Mouse (Mus musculus): ENCODE measurements around the gene Shisa2. TPM values are rescaled to one million over a fixed set of nuclear protein-coding genes. Genes with fewer than 3 reads are reported as not detected.

The Shisa2 gene
- polyA plus RNA-seq, 2 experiments = 0.17 to 0.36 TPM

- Histone ChIP-seq H3K27ac (no peak overlapping the region), H3K4me2 (ENCODE audit: low read depth) (no peak overlapping the region), H3K27me3 (ENCODE audit: control insufficient read depth, insufficient read depth, low read length) (no peaks in the 10 kb centered on the region), H3K4me3 (ENCODE audit: insufficient read depth in 1 of 2, low read depth in 2 of 2, low read length in 2 of 2) (no peak overlapping the region), H3K4me1 (replicated peaks; ENCODE audit: control insufficient read depth in 2 of 2, insufficient read depth in 2 of 2, low read length in 1 of 2) (peaks cover 0 to 10% of the 10 kb centered on the region in 2 experiments; a peak in 2 of 4 replicates), H3K36me3 (replicated peaks; ENCODE audit: control insufficient read depth, insufficient read depth, low read depth) (no peaks in the 10 kb centered on the region), H3K9ac (replicated peaks) (no peak overlapping the region), H3K9me3 (ENCODE audit: control insufficient read depth, low read length) (no peaks in the 10 kb centered on the region)
- ATAC-seq (ENCODE audit: insufficient read depth) (no peak), DNase-seq (ENCODE audit: low read depth in 3 of 3, low spot score in 3 of 3) (no peak)
- 44% methylated on average over 16 of the region's 16 CpGs for WGBS (ENCODE audit: insufficient replicate concordance)
- TF ChIP-seq EP300 (IDR thresholded peaks at IDR 0.05; ENCODE audit: low read depth) = no peak
- no peak for TF ChIP-seq CTCF (IDR thresholded peaks at IDR 0.05; ENCODE audit: low read depth)
Measured at GRCm38 (mm10) chr14:59646826-59647697, 22.0 kb downstream of the Shisa2 start.

- no peak overlapping the region for H3K27ac ChIP-seq
- no peak overlapping the region for H3K4me2 ChIP-seq (ENCODE audit: low read depth)
- 66% methylated on average over 10 of the region's 10 CpGs for WGBS (ENCODE audit: insufficient replicate concordance)
- H3K9ac ChIP-seq (replicated peaks) = no peak overlapping the region
- no peaks in the 10 kb centered on the region for H3K9me3 ChIP-seq (ENCODE audit: control insufficient read depth, low read length)
- no peaks in the 10 kb centered on the region for H3K36me3 ChIP-seq (replicated peaks; ENCODE audit: control insufficient read depth, insufficient read depth, low read depth)
- DNase-seq (ENCODE audit: low read depth in 3 of 3, low spot score in 3 of 3) (no peak), ATAC-seq (ENCODE audit: insufficient read depth) (no peak)
- no peak overlapping the region for H3K4me3 ChIP-seq (ENCODE audit: insufficient read depth in 1 of 2, low read depth in 2 of 2, low read length in 2 of 2)
- TF ChIP-seq EP300 (IDR thresholded peaks at IDR 0.05; ENCODE audit: low read depth) (no peak), CTCF (IDR thresholded peaks at IDR 0.05; ENCODE audit: low read depth) (no peak)
- no peaks in the 10 kb centered on the region for H3K27me3 ChIP-seq (ENCODE audit: control insufficient read depth, insufficient read depth, low read length)
- peaks cover 0 to 7% of the 10 kb centered on the region in 2 experiments; a peak in 2 of 4 replicates for H3K4me1 ChIP-seq (replicated peaks; ENCODE audit: control insufficient read depth in 2 of 2, insufficient read depth in 2 of 2, low read length in 1 of 2)
Measured at GRCm38 (mm10) chr14:59648611-59649010, 23.5 kb downstream of the Shisa2 start.

GRCm38 (mm10) chr14:59649337-59649736 lies 24.2 kb downstream of the Shisa2 start:
- Histone ChIP-seq H3K9ac (replicated peaks) (no peak overlapping the region), H3K27me3 (ENCODE audit: control insufficient read depth, insufficient read depth, low read length) (no peaks in the 10 kb centered on the region), H3K4me3 (ENCODE audit: insufficient read depth in 1 of 2, low read depth in 2 of 2, low read length in 2 of 2) (no peak overlapping the region), H3K36me3 (replicated peaks; ENCODE audit: control insufficient read depth, insufficient read depth, low read depth) (no peaks in the 10 kb centered on the region), H3K4me1 (replicated peaks; ENCODE audit: control insufficient read depth in 2 of 2, insufficient read depth in 2 of 2, low read length in 1 of 2) (peaks cover 0 to 3% of the 10 kb centered on the region in 2 experiments; a peak in 2 of 4 replicates), H3K4me2 (ENCODE audit: low read depth) (no peak overlapping the region), H3K9me3 (ENCODE audit: control insufficient read depth, low read length) (no peaks in the 10 kb centered on the region), H3K27ac (no peak overlapping the region)
- TF ChIP-seq EP300 (IDR thresholded peaks at IDR 0.05; ENCODE audit: low read depth) = no peak
- no peak for TF ChIP-seq CTCF (IDR thresholded peaks at IDR 0.05; ENCODE audit: low read depth)
- DNase-seq (ENCODE audit: low read depth in 3 of 3, low spot score in 3 of 3) (no peak), ATAC-seq (ENCODE audit: insufficient read depth) (no peak)
- WGBS (ENCODE audit: insufficient replicate concordance) = 44% methylated on average over 6 of the region's 6 CpGs

- Histone ChIP-seq H3K4me2 (ENCODE audit: low read depth) (no peak overlapping the region), H3K9me3 (ENCODE audit: control insufficient read depth, low read length) (no peaks in the 10 kb centered on the region), H3K9ac (replicated peaks) (no peak overlapping the region)
Measured at GRCm38 (mm10) chr14:59656591-59656990, 31.5 kb downstream of the Shisa2 start.

GRCm38 (mm10) chr14:59657098-59657497 lies 32.0 kb downstream of the Shisa2 start:
- Histone ChIP-seq H3K27me3 (ENCODE audit: control insufficient read depth, insufficient read depth, low read length) (no peaks in the 10 kb centered on the region), H3K9me3 (ENCODE audit: control insufficient read depth, low read length) (no peaks in the 10 kb centered on the region), H3K4me3 (ENCODE audit: insufficient read depth in 1 of 2, low read depth in 2 of 2, low read length in 2 of 2) (no peak overlapping the region), H3K4me1 (replicated peaks; ENCODE audit: control insufficient read depth in 2 of 2, insufficient read depth in 2 of 2, low read length in 1 of 2) (no peaks in the 10 kb centered on the region), H3K27ac (no peak overlapping the region), H3K4me2 (ENCODE audit: low read depth) (no peak overlapping the region), H3K9ac (replicated peaks) (no peak overlapping the region), H3K36me3 (replicated peaks; ENCODE audit: control insufficient read depth, insufficient read depth, low read depth) (no peaks in the 10 kb centered on the region)
- 67% methylated on average over 1 of the region's 1 CpGs for WGBS (ENCODE audit: insufficient replicate concordance)
- DNase-seq (ENCODE audit: low read depth in 3 of 3, low spot score in 3 of 3) = no peak
- no peak for ATAC-seq (ENCODE audit: insufficient read depth)
- no peak for TF ChIP-seq CTCF (IDR thresholded peaks at IDR 0.05; ENCODE audit: low read depth)

More at GRCm38 (mm10) chr14:59656591-59656990, 31.5 kb downstream of the Shisa2 start:
- no peaks in the 10 kb centered on the region for H3K36me3 ChIP-seq (replicated peaks; ENCODE audit: control insufficient read depth, insufficient read depth, low read depth)
- DNase-seq (ENCODE audit: low read depth in 3 of 3, low spot score in 3 of 3) (no peak), ATAC-seq (ENCODE audit: insufficient read depth) (no peak)
- no peak overlapping the region for H3K27ac ChIP-seq
- TF ChIP-seq EP300 (IDR thresholded peaks at IDR 0.05; ENCODE audit: low read depth) = no peak
- TF ChIP-seq CTCF (IDR thresholded peaks at IDR 0.05; ENCODE audit: low read depth) = no peak
- H3K27me3 ChIP-seq (ENCODE audit: control insufficient read depth, insufficient read depth, low read length) = no peaks in the 10 kb centered on the region
- H3K4me1 ChIP-seq (replicated peaks; ENCODE audit: control insufficient read depth in 2 of 2, insufficient read depth in 2 of 2, low read length in 1 of 2) = no peaks in the 10 kb centered on the region
- no peak overlapping the region for H3K4me3 ChIP-seq (ENCODE audit: insufficient read depth in 1 of 2, low read depth in 2 of 2, low read length in 2 of 2)
- WGBS (ENCODE audit: insufficient replicate concordance) = 53% methylated on average over 6 of the region's 6 CpGs

Measured in liver, embryonic 14.5 days (tissue).